Mouse (Mus musculus) lung, adult 2 months (tissue): ENCODE measurements around the gene Scn10a.

Experiments
- CTCF ChIP-seq: fragments of 200-500 bp; IDR thresholded peaks from 2 replicates; pipeline ENCODE4 v1.5.1; 2011; ENCODE audit warnings: mild to moderate bottlenecking, low read length, control low read depth; ENCODE audit not compliant: insufficient read depth
- POLR2A ChIP-seq: fragments of 200-500 bp; IDR thresholded peaks from 2 replicates; pipeline ENCODE4 v1.6.1; 2011; ENCODE audit warnings: low read depth, mild to moderate bottlenecking, control low read depth, low read length, borderline replicate concordance; ENCODE audit errors: extremely low read depth

GRCm38 (mm10) chr9:119646942-119647547 is 72.1 kb downstream of the Scn10a start:
- TF ChIP-seq POLR2A (no peak), CTCF (peak; percentile 49)
